Mouse (Mus musculus): ENCODE data around the gene Cachd1. TPM values are rescaled to one million over a fixed set of nuclear protein-coding genes. Genes with fewer than 3 reads are reported as not detected.

Cachd1 gene
- polyA plus RNA-seq, 1 experiment, result 7.9 TPM

- TF ChIP-seq TAL1 (IDR thresholded peaks at IDR 0.05; ENCODE audit: low read length) (no peak), GATA1 (IDR thresholded peaks at IDR 0.05; ENCODE audit: low read length) (no peak)
- H3K4me3 ChIP-seq (replicated peaks), result no peak overlapping the region
Measured at GRCm38 (mm10) chr4:100843119-100843518, 66.6 kb downstream of the Cachd1 start.

GRCm38 (mm10) chr4:100850846-100851495 lies 74.5 kb downstream of the Cachd1 start:
- H3K27me3 ChIP-seq (ENCODE audit: control insufficient read depth), result no peaks in the 10 kb centered on the region
- H3K4me3 ChIP-seq (replicated peaks), result no peak overlapping the region
- no peak for TF ChIP-seq TAL1 (IDR thresholded peaks at IDR 0.05; ENCODE audit: low read length)
- TF ChIP-seq GATA1 (IDR thresholded peaks at IDR 0.05; ENCODE audit: low read length), result no peak
- H3K4me1 ChIP-seq (ENCODE audit: control insufficient read depth), result no peaks in the 10 kb centered on the region
- no peaks in the 10 kb centered on the region for H3K36me3 ChIP-seq (ENCODE audit: control insufficient read depth)
- no peaks in the 10 kb centered on the region for H3K9me3 ChIP-seq (ENCODE audit: control insufficient read depth, low read length)

More at GRCm38 (mm10) chr4:100843119-100843518, 66.6 kb downstream of the Cachd1 start:
- Histone ChIP-seq H3K4me1 (ENCODE audit: control insufficient read depth) (no peaks in the 10 kb centered on the region), H3K9me3 (ENCODE audit: control insufficient read depth, low read length) (no peaks in the 10 kb centered on the region), H3K36me3 (ENCODE audit: control insufficient read depth) (no peaks in the 10 kb centered on the region), H3K27me3 (ENCODE audit: control insufficient read depth) (no peaks in the 10 kb centered on the region)

GRCm38 (mm10) chr4:100852448-100852847 lies 76.0 kb downstream of the Cachd1 start:
- H3K4me1 ChIP-seq (ENCODE audit: control insufficient read depth), result no peaks in the 10 kb centered on the region
- no peak overlapping the region for H3K4me3 ChIP-seq (replicated peaks)
- TF ChIP-seq TAL1 (IDR thresholded peaks at IDR 0.05; ENCODE audit: low read length) (no peak), GATA1 (IDR thresholded peaks at IDR 0.05; ENCODE audit: low read length) (no peak)
- no peaks in the 10 kb centered on the region for H3K27me3 ChIP-seq (ENCODE audit: control insufficient read depth)
- H3K9me3 ChIP-seq (ENCODE audit: control insufficient read depth, low read length), result no peaks in the 10 kb centered on the region
- H3K36me3 ChIP-seq (ENCODE audit: control insufficient read depth), result no peaks in the 10 kb centered on the region

- H3K9me3 ChIP-seq (ENCODE audit: control insufficient read depth, low read length), result no peaks in the 10 kb centered on the region
- H3K4me3 ChIP-seq (replicated peaks), result no peak overlapping the region
- no peaks in the 10 kb centered on the region for H3K36me3 ChIP-seq (ENCODE audit: control insufficient read depth)
- TF ChIP-seq TAL1 (IDR thresholded peaks at IDR 0.05; ENCODE audit: low read length) (no peak), GATA1 (IDR thresholded peaks at IDR 0.05; ENCODE audit: low read length) (no peak)
- H3K27me3 ChIP-seq (ENCODE audit: control insufficient read depth), result no peaks in the 10 kb centered on the region
- no peaks in the 10 kb centered on the region for H3K4me1 ChIP-seq (ENCODE audit: control insufficient read depth)
Measured at GRCm38 (mm10) chr4:100853426-100853825, 77.0 kb downstream of the Cachd1 start.

- Histone ChIP-seq H3K4me1 (ENCODE audit: control insufficient read depth) (no peaks in the 10 kb centered on the region), H3K4me3 (replicated peaks) (no peak overlapping the region), H3K36me3 (ENCODE audit: control insufficient read depth) (no peaks in the 10 kb centered on the region), H3K27me3 (ENCODE audit: control insufficient read depth) (no peaks in the 10 kb centered on the region), H3K9me3 (ENCODE audit: control insufficient read depth, low read length) (no peaks in the 10 kb centered on the region)
- TF ChIP-seq GATA1 (IDR thresholded peaks at IDR 0.05; ENCODE audit: low read length) (no peak), TAL1 (IDR thresholded peaks at IDR 0.05; ENCODE audit: low read length) (no peak)
Measured at GRCm38 (mm10) chr4:100855373-100855772, 78.9 kb downstream of the Cachd1 start.

DNA sequence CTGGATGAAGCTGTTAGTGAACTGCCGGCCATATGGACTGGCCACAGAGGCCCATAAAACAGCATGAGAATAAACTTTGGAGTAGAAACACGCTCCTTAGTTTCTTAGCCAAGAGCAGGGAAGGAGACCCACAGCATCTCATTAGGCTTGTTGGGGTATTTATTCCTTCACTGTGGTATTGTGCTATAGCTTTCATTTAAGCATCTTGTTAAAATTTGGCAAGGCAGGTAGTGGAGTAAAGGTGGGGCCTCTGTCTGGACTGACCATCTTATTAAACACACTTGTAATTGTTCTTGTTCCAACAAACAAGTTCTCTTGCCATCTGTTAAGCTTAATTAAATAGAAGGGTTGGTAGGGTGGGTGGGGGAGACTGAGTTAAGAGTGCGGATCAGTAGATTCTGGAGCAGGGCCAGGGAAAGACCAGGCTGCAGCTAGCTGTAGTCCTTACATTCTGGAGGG lies 81.0 kb downstream of the Cachd1 start:
- H3K4me3 ChIP-seq (replicated peaks), result no peak overlapping the region
- no peaks in the 10 kb centered on the region for H3K9me3 ChIP-seq (ENCODE audit: control insufficient read depth, low read length)
- H3K4me1 ChIP-seq (ENCODE audit: control insufficient read depth), result no peaks in the 10 kb centered on the region
- TF ChIP-seq TAL1 (IDR thresholded peaks at IDR 0.05; ENCODE audit: low read length) (no peak), GATA1 (IDR thresholded peaks at IDR 0.05; ENCODE audit: low read length) (no peak)
- no peaks in the 10 kb centered on the region for H3K36me3 ChIP-seq (ENCODE audit: control insufficient read depth)
- no peaks in the 10 kb centered on the region for H3K27me3 ChIP-seq (ENCODE audit: control insufficient read depth)

DNA sequence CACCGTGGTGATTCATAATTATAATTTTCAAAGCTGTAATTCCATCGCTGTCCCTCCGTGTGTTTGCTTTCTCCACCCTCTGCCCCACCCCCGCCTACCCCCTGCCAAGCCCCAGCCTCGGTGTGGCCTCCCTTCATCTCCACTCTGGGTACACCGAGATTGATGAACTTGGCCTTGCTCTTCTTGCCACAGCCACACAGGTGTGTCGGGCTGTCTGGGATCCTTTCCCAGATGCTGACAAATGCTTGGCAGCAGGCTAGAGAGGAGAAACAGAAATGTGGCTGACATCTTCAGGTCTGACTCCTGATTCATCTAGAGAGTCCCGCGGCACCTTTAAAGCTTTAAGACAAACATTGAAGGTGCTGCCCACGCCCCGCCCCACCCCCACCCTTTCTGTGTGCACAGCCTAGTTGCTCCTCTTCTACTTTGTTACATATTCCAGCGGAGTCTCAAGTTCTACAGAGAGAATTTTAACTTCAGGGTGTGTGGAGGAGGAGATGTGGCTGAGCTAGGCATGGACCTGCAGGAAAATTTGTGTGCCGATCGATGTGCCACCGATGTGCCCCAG lies 87.5 kb downstream of the Cachd1 start:
- no peak for TF ChIP-seq TAL1 (IDR thresholded peaks at IDR 0.05; ENCODE audit: low read length)
- TF ChIP-seq GATA1 (IDR thresholded peaks at IDR 0.05; ENCODE audit: low read length), result no peak
- no peaks in the 10 kb centered on the region for H3K4me1 ChIP-seq (ENCODE audit: control insufficient read depth)
- no peaks in the 10 kb centered on the region for H3K27me3 ChIP-seq (ENCODE audit: control insufficient read depth)
- no peak overlapping the region for H3K4me3 ChIP-seq (replicated peaks)
- H3K9me3 ChIP-seq (ENCODE audit: control insufficient read depth, low read length), result no peaks in the 10 kb centered on the region
- H3K36me3 ChIP-seq (ENCODE audit: control insufficient read depth), result no peaks in the 10 kb centered on the region

DNA sequence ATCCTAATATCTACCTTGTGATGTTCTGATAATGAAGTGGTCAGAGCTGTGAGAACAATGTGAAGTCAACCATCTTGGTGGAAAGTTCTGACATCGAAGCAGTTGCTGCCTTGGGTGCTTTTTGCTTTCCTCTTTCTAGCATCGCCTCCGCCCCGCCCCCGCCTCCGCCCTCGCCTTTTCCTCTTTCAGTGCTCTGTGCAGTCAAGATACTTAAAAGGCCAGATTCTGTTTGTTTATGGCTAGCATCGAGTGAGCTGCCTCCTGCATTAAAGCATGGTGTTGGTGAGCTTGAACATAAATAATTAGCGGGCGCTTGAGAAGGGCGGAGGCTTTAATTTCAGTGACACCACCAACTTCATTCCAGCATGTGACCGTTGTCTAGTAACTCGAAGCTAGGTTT lies 88.9 kb downstream of the Cachd1 start:
- no peaks in the 10 kb centered on the region for H3K9me3 ChIP-seq (ENCODE audit: control insufficient read depth, low read length)
- no peak for TF ChIP-seq GATA1 (IDR thresholded peaks at IDR 0.05; ENCODE audit: low read length)
- TF ChIP-seq TAL1 (IDR thresholded peaks at IDR 0.05; ENCODE audit: low read length), result no peak
- H3K27me3 ChIP-seq (ENCODE audit: control insufficient read depth), result no peaks in the 10 kb centered on the region

GRCm38 (mm10) chr4:100865962-100866703 lies 89.7 kb downstream of the Cachd1 start:
- H3K4me1 ChIP-seq (ENCODE audit: control insufficient read depth), result no peaks in the 10 kb centered on the region
- H3K27me3 ChIP-seq (ENCODE audit: control insufficient read depth), result no peaks in the 10 kb centered on the region
- H3K9me3 ChIP-seq (ENCODE audit: control insufficient read depth, low read length), result no peaks in the 10 kb centered on the region
- no peaks in the 10 kb centered on the region for H3K36me3 ChIP-seq (ENCODE audit: control insufficient read depth)
- no peak for TF ChIP-seq TAL1 (IDR thresholded peaks at IDR 0.05; ENCODE audit: low read length)
- no peak for TF ChIP-seq GATA1 (IDR thresholded peaks at IDR 0.05; ENCODE audit: low read length)
- no peak overlapping the region for H3K4me3 ChIP-seq (replicated peaks)

More for the DNA sequence above, 88.9 kb downstream of the Cachd1 start:
- Histone ChIP-seq H3K4me1 (ENCODE audit: control insufficient read depth) (no peaks in the 10 kb centered on the region), H3K4me3 (replicated peaks) (no peak overlapping the region), H3K36me3 (ENCODE audit: control insufficient read depth) (no peaks in the 10 kb centered on the region)

Measured in erythroblast, embryonic 14.5 days (primary cell).